Mouse (Mus musculus): Measurements from ENCODE around the gene Gm21425.
"Not testable (repeated sequence)": the region's sequence is repeated elsewhere in the genome, so short reads cannot be mapped to it uniquely, and the experiment has no call there.

The Gm21425 gene

GRCm38 (mm10) chrY:13161668-13162067 lies at the start of gene Gm21425:
Gm21425 (plus strand) TSS chrY:13161968.
- DNase-seq (ENCODE audit: low spot score), result not testable (repeated sequence)

GRCm38 (mm10) chrY:13133392-13133791 lies 28.4 kb upstream of the Gm21425 start, which contains the start of gene Gm21891:
Gm21891 (minus strand) TSS chrY:13133492.
- not testable (repeated sequence) for DNase-seq (ENCODE audit: low spot score)

All from spleen, adult 12 weeks (tissue).